Mouse (Mus musculus) megakaryocyte-erythroid progenitor cell, adult 5-6 weeks (primary cell): ENCODE measurements at regions not wholly inside any gene's neighbourhood (a gene's known extent, or its start where the extent isn't known, plus 50 kb on each side); places are given as distances from the start of the nearest gene placed in this dataset.

ENCODE experiments used
- ATAC-seq: replicated peaks from 2 replicates; pipeline ENCODE4 v1.8.0; 2016; ENCODE audit warnings: mild to moderate bottlenecking, inconsistent platforms; ENCODE audit not compliant: severe bottlenecking, poor library complexity, low FRiP score, low TSS enrichment

DNA sequence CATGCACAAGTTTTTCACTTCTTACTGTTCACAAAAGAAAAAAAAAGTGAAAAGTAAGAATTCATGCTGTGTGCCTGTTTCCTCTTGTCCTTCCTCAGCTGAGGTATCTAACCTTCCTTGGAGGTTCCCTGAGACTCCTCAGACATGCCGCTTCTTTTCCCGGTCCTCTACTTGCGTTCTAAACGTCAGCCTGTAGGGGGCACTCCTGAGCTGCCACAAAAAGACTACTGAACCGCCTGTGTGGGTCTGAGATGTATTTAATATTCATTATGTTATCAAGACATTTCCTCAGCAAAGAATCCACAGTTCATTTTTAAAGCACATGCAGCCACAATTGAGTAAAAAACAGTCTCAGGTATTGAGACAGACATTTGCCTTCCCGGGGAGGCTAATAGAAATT lies 554.6 kb downstream of the Plcl1 start:
- ATAC-seq = peak; percentile 74; the same call in 1 of the 2 replicates

DNA sequence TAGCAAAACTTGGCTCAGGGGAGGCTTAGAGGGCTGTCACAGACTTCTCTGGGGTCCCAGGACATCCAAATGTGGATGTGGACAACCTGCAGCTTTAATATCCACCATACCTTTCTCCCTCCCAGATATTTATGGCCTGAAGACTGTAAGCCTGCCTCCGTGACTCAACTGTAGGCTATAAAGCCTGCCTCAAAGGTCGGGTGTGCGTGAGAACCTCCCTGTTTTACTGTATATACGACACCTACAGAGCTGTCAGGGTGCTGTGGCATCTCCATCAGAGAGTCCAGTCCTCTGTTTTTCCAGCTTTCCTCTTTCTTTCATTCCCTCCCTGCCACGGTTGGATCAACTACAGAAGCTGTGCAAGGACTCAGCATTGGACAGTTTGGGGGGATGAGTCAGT lies 558.1 kb downstream of the Plcl1 start:
- ATAC-seq = no peak

DNA sequence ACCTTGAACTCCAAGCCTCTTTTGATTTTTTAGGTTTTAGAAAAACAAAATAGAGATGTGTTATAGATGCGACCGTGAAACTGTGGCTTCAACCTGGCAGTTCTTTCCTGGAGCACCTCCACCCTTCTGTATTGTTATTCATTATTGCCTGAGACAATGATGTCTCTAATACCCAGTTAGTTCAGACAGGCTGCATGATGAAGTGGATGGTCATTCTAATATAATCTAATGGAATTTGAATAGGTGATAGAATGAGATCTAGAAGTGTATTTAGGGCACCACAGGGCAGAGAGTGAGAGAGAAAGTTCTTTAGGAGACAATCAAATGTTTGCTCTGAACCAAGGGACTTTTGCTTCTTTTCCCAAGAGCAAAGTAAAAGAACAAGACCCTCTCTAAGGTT lies 560.6 kb downstream of the Plcl1 start:
- no peak for ATAC-seq

DNA sequence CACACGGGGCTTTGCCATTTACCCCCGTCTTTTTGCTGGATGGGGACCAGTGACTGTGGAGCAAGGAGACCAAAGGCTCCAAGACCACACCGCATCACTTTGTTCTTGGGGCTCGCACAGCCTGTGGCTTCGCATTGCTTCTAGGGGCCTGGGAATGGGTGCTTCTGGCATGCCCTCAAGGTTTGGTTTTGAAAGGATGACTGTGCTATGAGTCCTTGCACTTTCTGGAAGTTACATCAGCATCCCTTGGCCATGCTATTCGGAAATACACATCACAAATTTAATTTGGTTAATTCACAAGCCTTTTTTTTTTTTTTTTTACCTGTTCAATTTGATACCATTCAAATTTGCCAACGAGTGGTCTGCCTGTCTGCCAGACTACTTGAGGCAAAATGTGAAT lies 562.1 kb downstream of the Plcl1 start:
- ATAC-seq = no peak

DNA sequence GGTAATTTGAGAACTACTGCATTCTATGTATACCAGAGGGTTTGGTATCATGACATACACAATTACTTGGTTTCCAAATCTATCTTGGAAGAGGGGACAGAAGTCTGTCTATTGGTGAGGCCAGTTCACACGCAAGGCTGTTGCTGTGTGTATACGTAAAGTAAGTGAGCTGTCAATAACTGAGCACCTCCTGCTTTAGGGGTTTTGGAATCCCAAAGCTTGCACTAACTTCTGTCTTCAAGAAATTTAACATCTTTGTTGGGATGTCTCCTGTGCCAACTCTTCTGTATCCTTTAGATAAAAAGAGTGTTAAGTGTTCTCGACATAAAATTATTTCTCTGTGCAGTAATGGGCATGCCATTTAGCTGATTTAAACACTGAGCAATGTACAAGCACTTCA lies 572.1 kb downstream of the Plcl1 start:
- no peak for ATAC-seq

DNA sequence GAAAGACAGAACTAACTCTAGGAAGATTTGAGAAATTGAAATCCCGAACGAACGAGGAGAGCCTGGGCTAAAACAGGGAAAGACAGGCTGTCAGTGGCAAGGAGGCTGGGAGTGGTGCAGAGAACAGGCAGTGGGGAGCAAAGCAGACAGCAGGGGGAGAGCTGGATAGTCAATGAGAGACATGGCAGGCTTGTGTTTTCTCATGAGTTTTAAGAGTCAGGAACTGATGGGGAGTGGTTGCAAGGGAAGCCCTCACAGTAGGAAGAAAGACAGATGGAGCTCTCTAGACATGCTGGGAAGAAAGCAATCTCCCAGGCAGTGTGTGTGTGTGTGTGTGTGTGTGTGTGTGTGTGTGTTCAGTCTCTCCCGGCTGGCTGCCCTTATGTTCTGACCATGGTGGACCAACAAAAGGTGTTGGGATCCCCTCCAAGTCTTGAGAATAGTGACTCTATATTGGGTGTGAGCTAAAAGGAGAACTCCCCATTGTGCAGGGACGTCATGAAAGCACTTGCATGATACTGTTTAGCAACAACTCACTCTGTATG lies 577.9 kb downstream of the Plcl1 start:
- ATAC-seq = no peak

DNA sequence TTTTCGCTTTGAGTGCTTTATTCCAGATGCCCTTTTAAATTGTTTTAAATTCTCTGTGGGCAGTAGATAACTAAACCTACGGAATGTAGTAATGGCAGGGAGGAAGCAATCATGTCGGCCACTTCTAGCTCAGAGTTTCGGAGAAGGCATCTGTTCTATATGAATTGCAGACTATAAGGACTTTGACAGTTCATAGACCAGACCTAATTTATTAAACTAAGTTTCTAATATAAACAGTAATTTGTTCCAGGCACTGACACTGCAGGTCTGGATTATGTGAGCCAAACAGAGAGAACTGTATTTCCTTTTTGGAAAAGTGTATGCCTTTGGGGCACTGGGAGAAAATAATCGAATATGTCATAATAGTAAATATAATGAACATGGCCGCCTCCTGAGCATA lies 591.4 kb downstream of the Plcl1 start:
- no peak for ATAC-seq
